Mouse (Mus musculus) erythroblast, embryonic 14.5 days (primary cell): ENCODE data around the gene 4930595M18Rik. TPM values are rescaled to one million over a fixed set of nuclear protein-coding genes. Genes with fewer than 3 reads are reported as not detected.

ENCODE experiments used
- H3K27me3 ChIP-seq: 2 replicates; pipeline ENCODE4 v1.6.1; 2012; ENCODE audit warnings: inconsistent platforms; ENCODE audit not compliant: control insufficient read depth
- H3K36me3 ChIP-seq: 2 replicates; pipeline ENCODE4 v1.6.1; 2012; ENCODE audit warnings: mild to moderate bottlenecking, inconsistent platforms; ENCODE audit not compliant: control insufficient read depth
- H3K4me1 ChIP-seq: 2 replicates; pipeline ENCODE4 v1.6.1; 2012; ENCODE audit warnings: inconsistent platforms; ENCODE audit not compliant: control insufficient read depth
- H3K4me3 ChIP-seq: replicated peaks from 2 replicates; pipeline ENCODE3; 2012; ENCODE audit warnings: moderate library complexity, mild to moderate bottlenecking, inconsistent platforms
- H3K9me3 ChIP-seq: 2 replicates; pipeline ENCODE4 v1.6.1; 2012; ENCODE audit warnings: low read length, inconsistent platforms, mixed read lengths; ENCODE audit not compliant: control insufficient read depth
- GATA1 ChIP-seq: IDR thresholded peaks from 2 replicates; pipeline ENCODE4 v1.6.1; 2012; ENCODE audit warnings: low read length, inconsistent platforms, mixed read lengths
- TAL1 ChIP-seq: IDR thresholded peaks from 3 replicates; pipeline ENCODE4 v1.6.1; 2012; ENCODE audit warnings: low read length, inconsistent platforms, mixed read lengths
- polyA plus RNA-seq: library from polyadenylated mRNA; stranded (reverse); fragments of >175 nt; gene quantifications from 2 replicates; pipeline ENCODE4 v1.2.3, GENCODE M21; 2012

The 4930595M18Rik gene
- polyA plus RNA-seq = not detected in 2 replicates

DNA sequence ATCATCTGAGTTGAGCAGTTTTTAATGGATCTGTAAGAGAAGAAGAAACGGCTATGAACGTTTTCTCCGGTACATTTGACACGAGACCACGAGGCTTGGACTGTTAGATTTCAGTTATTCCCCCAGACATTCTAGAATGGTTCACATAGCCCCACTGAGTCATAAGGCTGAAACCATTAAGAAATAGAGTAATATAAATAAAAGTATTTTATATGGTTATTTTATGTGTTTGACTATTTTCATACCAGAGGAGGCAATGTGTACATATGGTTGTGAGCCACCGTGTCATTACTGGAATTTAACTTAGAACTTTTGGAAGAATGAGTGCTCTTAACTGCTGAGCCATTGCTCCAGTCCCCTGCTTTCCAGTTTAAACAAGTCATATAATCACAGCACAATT, at the start of gene 4930595M18Rik:
TSS of gene 4930595M18Rik (minus strand) at position 101 of the 400 bp plus-strand sequence.
- Histone ChIP-seq H3K27me3 (no peaks in the 10 kb centered on the region), H3K4me1 (no peaks in the 10 kb centered on the region), H3K4me3 (no peak within 1 kb of the TSS), H3K9me3 (no peaks in the 10 kb centered on the region), H3K36me3 (no peaks in the 10 kb centered on the region)
- no peak for TF ChIP-seq GATA1
- no peak for TF ChIP-seq TAL1

DNA sequence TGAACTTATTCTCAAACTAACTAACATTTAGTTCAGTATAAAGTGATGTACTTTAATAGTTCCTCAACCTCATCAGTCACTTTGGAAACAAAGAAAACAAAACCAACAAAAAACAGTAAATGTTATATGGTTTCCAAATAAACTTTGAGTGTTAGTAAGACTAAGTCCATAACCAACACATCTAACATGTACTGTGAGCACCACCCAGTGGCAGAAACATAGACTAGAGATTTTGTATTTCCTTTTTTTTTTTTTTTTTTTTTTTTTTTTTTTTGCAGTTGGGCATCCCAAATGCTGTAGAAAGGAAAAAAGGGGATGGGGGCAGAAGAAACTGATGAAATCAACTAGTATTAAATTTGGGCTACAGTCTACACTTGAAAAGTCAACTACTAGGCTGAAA, 14.6 kb upstream of the 4930595M18Rik start:
- no peaks in the 10 kb centered on the region for H3K4me1 ChIP-seq
- peaks cover 2% of the 10 kb centered on the region; the same call in 1 of the 2 replicates for H3K9me3 ChIP-seq
- H3K4me3 ChIP-seq = no peak overlapping the region
- no peaks in the 10 kb centered on the region for H3K36me3 ChIP-seq
- no peak for TF ChIP-seq TAL1
- TF ChIP-seq GATA1 = no peak
- H3K27me3 ChIP-seq = no peaks in the 10 kb centered on the region
